Mouse (Mus musculus): ENCODE results near the gene Fbxl13.
A peak's percentile ranks its signal among the peaks of the same experiment; 100 is the strongest.

The Fbxl13 gene

GRCm38 (mm10) chr5:21486798-21487197, 158.6 kb downstream of the Fbxl13 start:
- no peak for DNase-seq (ENCODE audit: low read depth, low spot score)

GRCm38 (mm10) chr5:21485197-21485829, 160.1 kb downstream of the Fbxl13 start:
- no peak for DNase-seq (ENCODE audit: low read depth, low spot score)

GRCm38 (mm10) chr5:21483275-21483674, 162.2 kb downstream of the Fbxl13 start:
- DNase-seq (ENCODE audit: low read depth, low spot score) = no peak

GRCm38 (mm10) chr5:21482446-21483222, 162.8 kb downstream of the Fbxl13 start:
- DNase-seq (ENCODE audit: low read depth, low spot score) = no peak

- DNase-seq (ENCODE audit: low read depth, low spot score) = no peak
Observed at GRCm38 (mm10) chr5:21481521-21481920, 163.9 kb downstream of the Fbxl13 start.

GRCm38 (mm10) chr5:21479746-21480145, 165.7 kb downstream of the Fbxl13 start:
- DNase-seq (ENCODE audit: low read depth, low spot score) = no peak

- DNase-seq (ENCODE audit: low read depth, low spot score) = no peak
Observed at GRCm38 (mm10) chr5:21478428-21478827, 167.0 kb downstream of the Fbxl13 start.

GRCm38 (mm10) chr5:21468100-21468499, 177.3 kb downstream of the Fbxl13 start:
- DNase-seq (ENCODE audit: low read depth, low spot score) = no peak

- DNase-seq (ENCODE audit: low read depth, low spot score) = no peak
Observed at GRCm38 (mm10) chr5:21467387-21467786, 178.0 kb downstream of the Fbxl13 start.

GRCm38 (mm10) chr5:21440833-21441530, 204.5 kb downstream of the Fbxl13 start:
- peak; percentile 55 for DNase-seq (ENCODE audit: low read depth, low spot score)

GRCm38 (mm10) chr5:21439446-21440110, 205.9 kb downstream of the Fbxl13 start:
- no peak for DNase-seq (ENCODE audit: low read depth, low spot score)

GRCm38 (mm10) chr5:21438428-21438827, 207.0 kb downstream of the Fbxl13 start:
- DNase-seq (ENCODE audit: low read depth, low spot score) = no peak

GRCm38 (mm10) chr5:21436471-21436975, 208.9 kb downstream of the Fbxl13 start:
- no peak for DNase-seq (ENCODE audit: low read depth, low spot score)

- peak; percentile 22 for DNase-seq (ENCODE audit: low read depth, low spot score)
Observed at GRCm38 (mm10) chr5:21434148-21434929, 211.1 kb downstream of the Fbxl13 start.

All from A20 (cell line).